Mouse (Mus musculus) cerebellum, adult 11 months (tissue): Measurements from ENCODE around the gene Rgcc.

Source experiments
- DNase-seq: peaks from one replicate; pipeline ENCODE4 v3.0.0; 2022

Gene Rgcc

GRCm38 (mm10) chr14:79299796-79300195 lies 1.6 kb downstream of the Rgcc start:
- DNase-seq, result no peak

GRCm38 (mm10) chr14:79299230-79299629 lies 2.2 kb downstream of the Rgcc start:
- no peak for DNase-seq

GRCm38 (mm10) chr14:79298314-79298992 lies 3.0 kb downstream of the Rgcc start:
- no peak for DNase-seq

GRCm38 (mm10) chr14:79296836-79297235 lies 4.6 kb downstream of the Rgcc start:
- no peak for DNase-seq

- no peak for DNase-seq
Observed at GRCm38 (mm10) chr14:79296201-79296600, 5.2 kb downstream of the Rgcc start.

GRCm38 (mm10) chr14:79295579-79295978 lies 5.9 kb downstream of the Rgcc start:
- DNase-seq, result no peak

- no peak for DNase-seq
Observed at GRCm38 (mm10) chr14:79294950-79295349, 6.5 kb downstream of the Rgcc start.

GRCm38 (mm10) chr14:79294051-79294814 lies 7.2 kb downstream of the Rgcc start:
- no peak for DNase-seq

- peak; percentile 12 for DNase-seq
Observed at GRCm38 (mm10) chr14:79293119-79293780, 8.2 kb downstream of the Rgcc start.

- DNase-seq, result no peak
Observed at GRCm38 (mm10) chr14:79291629-79292028, 9.8 kb downstream of the Rgcc start.

GRCm38 (mm10) chr14:79290683-79291425 lies 10.6 kb downstream of the Rgcc start:
- no peak for DNase-seq

- DNase-seq, result no peak
Observed at GRCm38 (mm10) chr14:79289909-79290308, 11.5 kb downstream of the Rgcc start.

GRCm38 (mm10) chr14:79288280-79288679 lies 13.2 kb downstream of the Rgcc start:
- no peak for DNase-seq

GRCm38 (mm10) chr14:79287251-79287863 lies 14.1 kb downstream of the Rgcc start:
- no peak for DNase-seq

- no peak for DNase-seq
Observed at GRCm38 (mm10) chr14:79285549-79285948, 15.9 kb downstream of the Rgcc start.

- DNase-seq, result no peak
Observed at GRCm38 (mm10) chr14:79284616-79285015, 16.8 kb downstream of the Rgcc start.

GRCm38 (mm10) chr14:79283952-79284351 lies 17.5 kb downstream of the Rgcc start:
- no peak for DNase-seq

GRCm38 (mm10) chr14:79281894-79282553 lies 19.4 kb downstream of the Rgcc start:
- no peak for DNase-seq

- no peak for DNase-seq
Observed at GRCm38 (mm10) chr14:79280456-79280855, 21.0 kb downstream of the Rgcc start.

- no peak for DNase-seq
Observed at GRCm38 (mm10) chr14:79279494-79279893, 22.0 kb downstream of the Rgcc start.

- no peak for DNase-seq
Observed at GRCm38 (mm10) chr14:79278927-79279326, 22.5 kb downstream of the Rgcc start.

GRCm38 (mm10) chr14:79277922-79278321 lies 23.5 kb downstream of the Rgcc start:
- no peak for DNase-seq
